Mouse (Mus musculus) gastrocnemius, postnatal 4 days (tissue): ENCODE measurements around the gene Mcts1. TPM values are rescaled to one million over a fixed set of nuclear protein-coding genes. Genes with fewer than 3 reads are reported as not detected.

ENCODE experiments used
- DNase-seq, 2 experiments: peaks; one replicate each; pipeline ENCODE4 v3.0.0; 2021 to 2022; ENCODE audit warnings: low spot score in 2 of 2, mixed read lengths in 2 of 2
- long read RNA-seq, 2 experiments: library from polyadenylated mRNA; stranded (forward); transcript quantifications; one replicate each; pipeline ENCODE4 v2.0.0; 2021
- total RNA-seq, 2 experiments: library from RNA; stranded (reverse); gene quantifications; 2 replicates each; pipeline ENCODE4 v1.2.3; 2021

The Mcts1 gene
- 10 to 100 TPM; 38.4 to 45.0 TPM for total RNA-seq
- long read RNA-seq, experiment 1, transcript Mcts1-201 (6 exons, 783 nt) = major isoform, 14 of 30 reads
- long read RNA-seq, experiment 1, partial matches to known transcripts = 7 of 30 reads
- long read RNA-seq, experiment 1, other reads (novel, unspliced or antisense) = 8 of 30 reads
- long read RNA-seq, experiment 2, transcript Mcts1-201 (6 exons, 783 nt) = major isoform, 12 of 17 reads
- long read RNA-seq, experiment 2, partial matches to known transcripts = 4 of 17 reads
- long read RNA-seq, experiment 2, other reads (novel, unspliced or antisense) = 1 of 17 reads

GRCm38 (mm10) chrX:38600177-38600994 lies at the start of gene Mcts1:
Gene Mcts1, plus strand, starts transcription at chrX:38600578.
- DNase-seq = peak; percentile 30 to 58

- no peak for DNase-seq
These were observed 47.1 kb upstream of the Mcts1 start for GRCm38 (mm10) chrX:38553255-38553654.

GRCm38 (mm10) chrX:38563941-38564541 lies 36.3 kb upstream of the Mcts1 start:
- peak in 1 of 2 experiments; percentile 8 for DNase-seq

GRCm38 (mm10) chrX:38564542-38565175 lies 35.7 kb upstream of the Mcts1 start:
- DNase-seq = peak; percentile 77 to 84

GRCm38 (mm10) chrX:38565176-38565542 lies 35.2 kb upstream of the Mcts1 start:
- DNase-seq = no peak

GRCm38 (mm10) chrX:38566521-38567205 lies 33.7 kb upstream of the Mcts1 start:
- no peak for DNase-seq

- DNase-seq = no peak
These were observed 24.3 kb upstream of the Mcts1 start, which contains the start of gene Cul4b for GRCm38 (mm10) chrX:38576078-38576477. Gene Cul4b, minus strand, starts transcription at chrX:38576196.

GRCm38 (mm10) chrX:38581140-38581539 lies 19.2 kb upstream of the Mcts1 start:
- no peak for DNase-seq

- DNase-seq = no peak
These were observed 17.1 kb upstream of the Mcts1 start for GRCm38 (mm10) chrX:38583261-38583660.

- DNase-seq = no peak
These were observed 10.6 kb upstream of the Mcts1 start for GRCm38 (mm10) chrX:38589827-38590226.

- DNase-seq = no peak
These were observed 8.6 kb upstream of the Mcts1 start for GRCm38 (mm10) chrX:38591749-38592148.

- peak in 1 of 2 experiments; percentile 9 for DNase-seq
These were observed 7.0 kb upstream of the Mcts1 start for GRCm38 (mm10) chrX:38593180-38593889.

- DNase-seq = peak in 1 of 2 experiments; percentile 8
These were observed 604 bp downstream of the Mcts1 start for GRCm38 (mm10) chrX:38600995-38601369.

- DNase-seq = peak; percentile 77 to 90
These were observed 34.6 kb downstream of the Mcts1 start, which contains the start of gene C1galt1c1 for GRCm38 (mm10) chrX:38634801-38635637. Gene C1galt1c1, minus strand, starts transcription at chrX:38635087.

- no peak for DNase-seq
These were observed 35.2 kb downstream of the Mcts1 start for GRCm38 (mm10) chrX:38635638-38635931.

- no peak for DNase-seq
These were observed 41.1 kb downstream of the Mcts1 start for GRCm38 (mm10) chrX:38641435-38641834.

GRCm38 (mm10) chrX:38642183-38642582 lies 41.8 kb downstream of the Mcts1 start:
- no peak for DNase-seq

- DNase-seq = no peak
These were observed 50.1 kb downstream of the Mcts1 start for GRCm38 (mm10) chrX:38650404-38651039.

GRCm38 (mm10) chrX:38651167-38651566 lies 50.8 kb downstream of the Mcts1 start:
- DNase-seq = no peak
